Mouse (Mus musculus) embryonic facial prominence, embryonic 11.5 days (tissue): ENCODE data around the gene Unc119b. TPM values are rescaled to one million over a fixed set of nuclear protein-coding genes. Genes with fewer than 3 reads are reported as not detected.
"Not testable (repeated sequence)": the region's sequence is repeated elsewhere in the genome, so short reads cannot be mapped to it uniquely, and the experiment has no call there.

Experiments
- ATAC-seq: fragments of 200-750 bp; cut with Nextera tagmentation; replicated peaks from 2 replicates; pipeline ENCODE4 v1.8.0; 2017; ENCODE audit warnings: low read depth; ENCODE audit not compliant: insufficient number of reproducible peaks, low FRiP score, low TSS enrichment
- DNase-seq: peaks from one replicate; pipeline ENCODE4 v3.0.0-alpha.2; 2015; ENCODE audit warnings: low spot score
- H3K27ac ChIP-seq: fragments of 300-500 bp; sonication (generic); replicated peaks from 2 replicates; pipeline ENCODE4 v1.5.1; 2014; ENCODE audit warnings: mild to moderate bottlenecking, low read depth, low read length, control low read depth
- H3K27me3 ChIP-seq: fragments of 300-500 bp; sonication (generic); 2 replicates; pipeline ENCODE4 v1.6.1; 2014; ENCODE audit warnings: mild to moderate bottlenecking, low read length, moderate library complexity, mixed read lengths; ENCODE audit not compliant: control insufficient read depth, insufficient read depth
- H3K36me3 ChIP-seq: fragments of 300-500 bp; sonication (generic); replicated peaks from 2 replicates; pipeline ENCODE4 v1.6.1; 2014; ENCODE audit warnings: low read depth, mild to moderate bottlenecking, low read length, moderate library complexity, mixed read lengths; ENCODE audit not compliant: control insufficient read depth, insufficient read depth
- H3K4me1 ChIP-seq: fragments of 300-500 bp; sonication (generic); 2 replicates; pipeline ENCODE4 v1.6.1; 2014; ENCODE audit warnings: low read length, mixed read lengths; ENCODE audit not compliant: control insufficient read depth, insufficient read depth
- H3K4me2 ChIP-seq: fragments of 300-500 bp; sonication (generic); 2 replicates; pipeline ENCODE4 v1.6.1; 2014; ENCODE audit warnings: low read depth, mild to moderate bottlenecking, control low read depth, low read length, moderate library complexity
- H3K4me3 ChIP-seq: fragments of 300-500 bp; sonication (generic); 2 replicates; pipeline ENCODE4 v1.5.1; 2014; ENCODE audit warnings: low read depth, low read length, control low read depth
- H3K9ac ChIP-seq: fragments of 300-500 bp; sonication (generic); replicated peaks from 2 replicates; pipeline ENCODE4 v1.6.1; 2014; ENCODE audit warnings: mild to moderate bottlenecking, control low read depth, low read length
- H3K9me3 ChIP-seq: fragments of 300-500 bp; sonication (generic); replicated peaks from 2 replicates; pipeline ENCODE4 v1.6.1; 2016; ENCODE audit warnings: mild to moderate bottlenecking, low read length, inconsistent platforms, mixed read lengths; ENCODE audit not compliant: control insufficient read depth
- WGBS: fragments of 180-500 bp; shearing (Covaris S2); extraction: QIAGEN DNeasy Blood & Tissue Kit; methylation state at CpG from one replicate; pipeline ENCODE4 v1.1.7; 2014; 5-methylcytosine and 5-hydroxymethylcytosine counted together
- polyA plus RNA-seq: library from polyadenylated mRNA; unstranded; fragments of >200 nt; fragmentation: Nextera tagmentation; extraction: Ambion mirVana; gene quantifications from 2 replicates; pipeline ENCODE4 v1.2.1, GENCODE M21; 2014

Gene Unc119b
- polyA plus RNA-seq, 1 experiment from 2014 or later: 49.6 TPM

GRCm38 (mm10) chr5:115155156-115155631, 20.4 kb upstream of the Unc119b start:
- peaks cover 4% of the 10 kb centered on the region for H3K36me3 ChIP-seq
- no peak for ATAC-seq
- no peak for DNase-seq
- no peaks in the 10 kb centered on the region for H3K27me3 ChIP-seq
- 73% methylated on average over 13 of the region's 13 CpGs for WGBS
- peak overlapping the region; percentile 47; the same call in 1 of the 2 replicates for H3K9ac ChIP-seq
- peak overlapping the region; percentile 58 for H3K4me2 ChIP-seq
- no peak overlapping the region for H3K27ac ChIP-seq
- H3K4me3 ChIP-seq: no peak overlapping the region
- H3K4me1 ChIP-seq: peaks cover 4% of the 10 kb centered on the region
- H3K9me3 ChIP-seq: no peaks in the 10 kb centered on the region

- no peak for ATAC-seq
- Histone ChIP-seq H3K4me1 (peaks cover 4% of the 10 kb centered on the region), H3K9ac (peak overlapping the region; percentile 43), H3K4me2 (peak overlapping the region; percentile 20), H3K36me3 (peaks cover 14% of the 10 kb centered on the region), H3K9me3 (no peaks in the 10 kb centered on the region), H3K27ac (peak overlapping the region; percentile 67), H3K4me3 (no peak overlapping the region), H3K27me3 (no peaks in the 10 kb centered on the region)
- peak; percentile 39 for DNase-seq
- WGBS: 28% methylated on average over 8 of the region's 8 CpGs
Observed at GRCm38 (mm10) chr5:115152132-115152956, 17.6 kb upstream of the Unc119b start.

GRCm38 (mm10) chr5:115151457-115151856, 16.7 kb upstream of the Unc119b start:
- Histone ChIP-seq H3K27me3 (no peaks in the 10 kb centered on the region), H3K4me2 (no peak overlapping the region), H3K9ac (no peak overlapping the region), H3K4me3 (no peak overlapping the region), H3K27ac (no peak overlapping the region), H3K4me1 (peaks cover 4% of the 10 kb centered on the region), H3K9me3 (no peaks in the 10 kb centered on the region), H3K36me3 (peaks cover 14% of the 10 kb centered on the region)
- ATAC-seq: no peak
- 91% methylated on average over 13 of the region's 13 CpGs for WGBS
- DNase-seq: no peak

GRCm38 (mm10) chr5:115150991-115151390, 16.2 kb upstream of the Unc119b start:
- H3K4me2 ChIP-seq: no peak overlapping the region
- no peaks in the 10 kb centered on the region for H3K9me3 ChIP-seq
- no peak for DNase-seq
- no peak overlapping the region for H3K4me3 ChIP-seq
- WGBS: 82% methylated on average over 5 of the region's 5 CpGs
- no peak for ATAC-seq
- no peak overlapping the region for H3K27ac ChIP-seq
- peaks cover 14% of the 10 kb centered on the region for H3K36me3 ChIP-seq
- H3K27me3 ChIP-seq: no peaks in the 10 kb centered on the region
- H3K9ac ChIP-seq: no peak overlapping the region
- peaks cover 4% of the 10 kb centered on the region for H3K4me1 ChIP-seq

- WGBS: 95% methylated on average over 14 of the region's 14 CpGs
Observed at GRCm38 (mm10) chr5:115149675-115150459, 15.1 kb upstream of the Unc119b start.

GRCm38 (mm10) chr5:115148872-115149271, 14.1 kb upstream of the Unc119b start:
- H3K27me3 ChIP-seq, H3K4me3 ChIP-seq, DNase-seq, H3K27ac ChIP-seq, H3K4me2 ChIP-seq, H3K9me3 ChIP-seq, H3K4me1 ChIP-seq, ATAC-seq, H3K9ac ChIP-seq: not testable (repeated sequence)
- WGBS: no CpG with 5 or more reads among the region's 1 CpGs
- H3K36me3 ChIP-seq: peaks cover 14% of the 10 kb centered on the region

More at GRCm38 (mm10) chr5:115149675-115150459, 15.1 kb upstream of the Unc119b start:
- Histone ChIP-seq H3K27ac (no peak overlapping the region), H3K27me3 (no peaks in the 10 kb centered on the region), H3K4me1 (peaks cover 4% of the 10 kb centered on the region), H3K36me3 (peaks cover 14% of the 10 kb centered on the region), H3K4me3 (no peak overlapping the region), H3K9ac (no peak overlapping the region), H3K9me3 (no peaks in the 10 kb centered on the region), H3K4me2 (no peak overlapping the region)
- DNase-seq (no peak), ATAC-seq (no peak)

GRCm38 (mm10) chr5:115148378-115148777, 13.6 kb upstream of the Unc119b start:
- 95% methylated on average over 8 of the region's 8 CpGs for WGBS
- Histone ChIP-seq H3K36me3 (peaks cover 14% of the 10 kb centered on the region), H3K27ac (no peak overlapping the region), H3K9ac (no peak overlapping the region), H3K4me2 (no peak overlapping the region), H3K4me1 (peaks cover 2% of the 10 kb centered on the region), H3K9me3 (no peaks in the 10 kb centered on the region), H3K27me3 (no peaks in the 10 kb centered on the region), H3K4me3 (no peak overlapping the region)
- ATAC-seq (no peak), DNase-seq (no peak)

GRCm38 (mm10) chr5:115147388-115147787, 12.6 kb upstream of the Unc119b start:
- peaks cover 14% of the 10 kb centered on the region for H3K36me3 ChIP-seq
- H3K27me3 ChIP-seq: no peaks in the 10 kb centered on the region
- H3K4me1 ChIP-seq: no peaks in the 10 kb centered on the region; the same call in 1 of the 2 replicates
- no peak overlapping the region for H3K9ac ChIP-seq
- ATAC-seq (no peak), DNase-seq (no peak)
- H3K9me3 ChIP-seq: no peaks in the 10 kb centered on the region
- no peak overlapping the region for H3K4me3 ChIP-seq
- 79% methylated on average over 3 of the region's 3 CpGs for WGBS
- H3K4me2 ChIP-seq: no peak overlapping the region
- H3K27ac ChIP-seq: no peak overlapping the region
